Mouse (Mus musculus): ENCODE measurements at regions not wholly inside any gene's neighbourhood (a gene's known extent, or its start where the extent isn't known, plus 50 kb on each side); places are given as distances from the start of the nearest gene placed in this dataset. TPM values are rescaled to one million over a fixed set of nuclear protein-coding genes. Genes with fewer than 3 reads are reported as not detected.

Small RNA genes in the stretch of these regions (microRNA-seq; reads per million reads assigned to microRNA genes)
- not detected for gene Gm23147

Measured in limb, embryonic 12.5 days (tissue).